Mouse (Mus musculus) MEL (cell line): Measurements from ENCODE around the gene Prdm16.

ENCODE experiments used
- TAL1 ChIP-seq: IDR thresholded peaks from 2 replicates; pipeline ENCODE4 v1.6.1; 2012; ENCODE audit warnings: mild to moderate bottlenecking, inconsistent platforms, low read length, moderate library complexity, mixed read lengths
- TCF12 ChIP-seq: IDR thresholded peaks from 2 replicates; pipeline ENCODE4 v1.6.1; 2014; ENCODE audit warnings: low read depth, mild to moderate bottlenecking, inconsistent platforms, low read length, improper control_type of control experiment, moderate library complexity

GRCm38 (mm10) chr4:154636053-154636433, 630 bp downstream of the Prdm16 start:
- TF ChIP-seq TCF12 = no peak
- no peak for TF ChIP-seq TAL1
